Mouse (Mus musculus): ENCODE measurements around the gene Lrr1. TPM values are rescaled to one million over a fixed set of nuclear protein-coding genes. Genes with fewer than 3 reads are reported as not detected.

Lrr1 gene
- total RNA-seq, 2 experiments from 2014 or later: 12.3 to 29.8 TPM

Other genes with a start within 250 kb of the Lrr1 start
- gene Rps29, start 9.6 kb upstream of the Lrr1 start, total RNA-seq (2014; fragmentation: Nextera tagmentation): 3,535 and 4,742 TPM in 2 replicates
- 1,829 and 1,856 TPM in 2 replicates for gene Rps29, start 9.6 kb upstream of the Lrr1 start, total RNA-seq (2017)
- gene Rpl36al, start 15.3 kb downstream of the Lrr1 start, total RNA-seq (2014; fragmentation: Nextera tagmentation): 1,057 and 1,062 TPM in 2 replicates
- gene Rpl36al, start 15.3 kb downstream of the Lrr1 start, total RNA-seq (2017): 1,430 and 1,531 TPM in 2 replicates
- 96.2 and 111 TPM in 2 replicates for gene Mgat2, start 15.3 kb downstream of the Lrr1 start, total RNA-seq (2014; fragmentation: Nextera tagmentation)
- 153 and 186 TPM in 2 replicates for gene Mgat2, start 15.3 kb downstream of the Lrr1 start, total RNA-seq (2017)
- gene Gm49383, start 28.3 kb downstream of the Lrr1 start, total RNA-seq (2014; fragmentation: Nextera tagmentation): 4.1 and 5.3 TPM in 2 replicates
- gene Gm49383, start 28.3 kb downstream of the Lrr1 start, total RNA-seq (2017): 27.0 and 31.0 TPM in 2 replicates
- gene Dnaaf2, start 29.6 kb downstream of the Lrr1 start, total RNA-seq (2014; fragmentation: Nextera tagmentation): 4.1 and 10.9 TPM in 2 replicates
- 2.2 and 8.1 TPM in 2 replicates for gene Dnaaf2, start 29.6 kb downstream of the Lrr1 start, total RNA-seq (2017)
- 7.2 and 16.0 TPM in 2 replicates for gene Gm49384, start 35.5 kb downstream of the Lrr1 start, total RNA-seq (2014; fragmentation: Nextera tagmentation)
- 13.7 and 38.3 TPM in 2 replicates for gene Gm49384, start 35.5 kb downstream of the Lrr1 start, total RNA-seq (2017)
- gene Pole2, start 59.4 kb downstream of the Lrr1 start, total RNA-seq (2014; fragmentation: Nextera tagmentation): 51.2 and 56.8 TPM in 2 replicates
- gene Pole2, start 59.4 kb downstream of the Lrr1 start, total RNA-seq (2017): 46.4 and 58.8 TPM in 2 replicates
- 2.5 and 2.9 TPM in 2 replicates for gene Klhdc1, start 72.4 kb downstream of the Lrr1 start, total RNA-seq (2014; fragmentation: Nextera tagmentation)
- gene Klhdc1, start 72.4 kb downstream of the Lrr1 start, total RNA-seq (2017): 3.5 and 3.8 TPM in 2 replicates
- 42.4 and 48.7 TPM in 2 replicates for gene Klhdc2, start 127.9 kb downstream of the Lrr1 start, total RNA-seq (2014; fragmentation: Nextera tagmentation)
- gene Klhdc2, start 127.9 kb downstream of the Lrr1 start, total RNA-seq (2017): 47.5 and 68.9 TPM in 2 replicates
- 51.7 and 51.9 TPM in 2 replicates for gene Nemf, start 188.4 kb downstream of the Lrr1 start, total RNA-seq (2014; fragmentation: Nextera tagmentation)
- gene Nemf, start 188.4 kb downstream of the Lrr1 start, total RNA-seq (2017): 119 and 139 TPM in 2 replicates
- gene Arf6, start 203.3 kb downstream of the Lrr1 start, total RNA-seq (2014; fragmentation: Nextera tagmentation): 84.7 and 85.7 TPM in 2 replicates
- gene Arf6, start 203.3 kb downstream of the Lrr1 start, total RNA-seq (2017): 148 and 154 TPM in 2 replicates
- not detected in 2 replicates for gene Gm9887, start 203.6 kb downstream of the Lrr1 start, total RNA-seq (2014; fragmentation: Nextera tagmentation)
- gene Gm9887, start 203.6 kb downstream of the Lrr1 start, total RNA-seq (2017): not detected in 2 replicates

Data from granulocyte monocyte progenitor cell, adult 5-6 weeks (primary cell).